Mouse (Mus musculus) activated CD4-positive, CD25-positive, alpha-beta regulatory T cell, adult 4 months (primary cell): Measurements from ENCODE around the gene Wasf2. TPM values are rescaled to one million over a fixed set of nuclear protein-coding genes. Genes with fewer than 3 reads are reported as not detected.

Experiments
- ATAC-seq: one replicate; pipeline ENCODE4 v1.8.0; 2017
- polyA plus RNA-seq, 2 experiments: library from polyadenylated mRNA; unstranded; fragments of 100-300 nt; shearing (Covaris generic); gene quantifications; one replicate each; pipeline ENCODE4 v1.2.1; 2017

Gene Wasf2
- polyA plus RNA-seq, 2 experiments from 2014 or later, result 83.0 to 104 TPM

DNA sequence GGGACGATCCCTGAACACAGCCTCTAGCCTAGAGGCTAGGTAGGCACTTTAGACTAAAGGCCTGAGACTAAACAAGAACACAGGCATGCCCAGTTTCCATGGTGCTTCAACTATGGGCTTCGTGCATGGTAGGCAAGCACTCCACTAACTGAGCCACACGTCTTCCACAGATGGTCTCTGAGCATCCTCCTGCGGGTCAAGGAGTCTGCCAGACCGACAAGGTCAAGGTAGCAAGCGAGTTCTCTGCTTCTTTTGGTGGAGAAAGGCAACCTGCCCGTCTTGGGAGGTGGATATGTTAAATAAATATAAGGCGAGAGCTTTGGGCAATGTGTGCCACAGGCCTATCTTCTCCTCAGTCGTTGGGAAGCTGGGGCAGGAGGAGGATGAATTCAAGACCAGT, 28.6 kb upstream of the Wasf2 start:
- no peak for ATAC-seq

DNA sequence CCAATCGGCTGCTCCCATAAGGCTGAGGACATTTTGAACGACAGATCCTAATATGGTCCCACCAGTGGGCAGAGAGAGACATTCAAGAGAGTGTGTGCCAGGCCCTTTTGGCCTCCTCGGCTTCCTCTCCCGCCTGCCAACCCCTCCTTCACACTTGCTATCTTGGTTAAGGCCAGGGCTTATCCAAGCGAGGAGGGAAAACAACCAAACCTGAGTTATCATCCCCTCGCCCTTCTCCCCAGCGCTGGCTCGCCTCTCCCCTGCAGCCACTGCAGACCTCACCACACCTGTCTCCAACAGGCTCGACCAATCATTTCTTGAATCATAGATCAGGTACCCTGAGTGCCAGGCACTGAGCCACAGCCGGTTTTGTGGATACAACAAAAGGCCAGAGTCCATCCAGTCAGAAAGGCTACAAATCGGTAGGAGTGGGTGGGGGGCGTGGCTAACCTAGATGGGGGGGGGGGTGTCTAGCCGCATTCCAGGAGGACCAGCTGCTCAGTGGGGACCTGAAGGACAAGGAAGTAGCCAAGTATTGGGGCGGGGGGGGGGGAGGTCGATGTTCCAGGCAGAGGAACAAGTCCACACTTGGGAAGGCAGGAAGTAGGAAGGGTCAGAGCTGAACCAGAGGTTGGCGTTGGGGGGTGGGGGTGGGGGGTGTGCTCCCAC, 26.6 kb upstream of the Wasf2 start:
- no peak for ATAC-seq

DNA sequence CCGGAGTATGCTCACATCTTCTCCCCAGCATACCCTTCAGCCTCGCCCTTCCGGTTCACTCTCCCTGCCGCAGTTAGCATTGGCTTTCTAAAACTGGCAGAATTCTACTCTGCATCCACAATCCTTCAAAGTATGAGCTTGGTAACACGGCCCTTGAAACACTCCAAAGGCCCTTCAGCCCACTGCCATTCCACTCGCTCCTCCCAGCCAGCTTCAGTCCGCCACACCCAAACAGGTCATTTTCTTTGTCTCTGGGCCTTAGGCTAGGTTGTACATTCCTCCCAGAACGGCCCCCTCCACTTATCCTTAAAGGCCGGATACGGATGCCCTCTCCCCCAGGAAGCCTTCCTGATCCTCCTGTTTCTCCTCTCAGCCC, 26.1 kb upstream of the Wasf2 start:
- no peak for ATAC-seq

DNA sequence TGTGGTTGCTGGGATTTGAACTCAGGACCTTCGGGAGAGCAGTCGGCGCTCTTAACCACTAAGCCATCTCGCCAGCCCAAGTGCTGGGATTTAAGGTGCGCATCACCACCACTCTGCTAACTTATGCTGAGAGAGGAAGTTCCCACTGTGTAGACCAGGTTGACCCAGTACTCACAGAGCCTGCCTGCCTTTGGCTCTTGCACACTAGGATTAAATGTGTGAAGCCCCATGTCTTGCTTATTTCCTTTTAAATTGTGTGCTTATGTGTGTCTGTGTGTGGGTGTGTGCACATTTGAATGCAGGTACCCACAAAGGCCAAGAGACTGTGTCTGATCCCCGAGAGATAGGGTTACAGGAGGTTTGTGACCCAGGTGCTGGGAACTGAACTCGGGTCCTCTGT, 23.6 kb upstream of the Wasf2 start:
- ATAC-seq, result no peak

DNA sequence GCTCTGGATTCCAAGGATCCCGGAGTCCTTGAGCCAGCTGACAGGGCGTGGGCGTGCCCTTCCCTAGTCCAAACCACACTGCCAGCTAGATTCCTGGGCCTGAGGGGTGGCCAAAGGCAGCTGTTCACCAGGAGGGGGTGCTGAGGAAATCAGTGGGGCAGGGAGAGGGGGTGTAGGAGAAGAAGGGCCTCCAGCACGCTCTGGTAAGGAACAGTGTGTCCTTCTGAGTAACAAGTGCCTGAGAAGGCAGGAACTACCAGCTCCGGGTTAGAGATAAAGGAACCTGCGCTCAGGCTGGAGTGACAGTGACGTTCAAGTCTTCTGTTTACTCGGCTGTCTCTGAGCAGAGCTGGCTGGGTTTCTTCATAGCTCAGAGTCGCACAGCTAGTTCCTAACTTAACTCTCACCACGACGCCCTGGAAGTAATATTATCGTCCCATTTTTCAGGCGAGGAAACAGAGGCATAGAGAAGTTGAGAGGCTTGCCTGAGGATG, 22.5 kb upstream of the Wasf2 start:
- no peak for ATAC-seq

DNA sequence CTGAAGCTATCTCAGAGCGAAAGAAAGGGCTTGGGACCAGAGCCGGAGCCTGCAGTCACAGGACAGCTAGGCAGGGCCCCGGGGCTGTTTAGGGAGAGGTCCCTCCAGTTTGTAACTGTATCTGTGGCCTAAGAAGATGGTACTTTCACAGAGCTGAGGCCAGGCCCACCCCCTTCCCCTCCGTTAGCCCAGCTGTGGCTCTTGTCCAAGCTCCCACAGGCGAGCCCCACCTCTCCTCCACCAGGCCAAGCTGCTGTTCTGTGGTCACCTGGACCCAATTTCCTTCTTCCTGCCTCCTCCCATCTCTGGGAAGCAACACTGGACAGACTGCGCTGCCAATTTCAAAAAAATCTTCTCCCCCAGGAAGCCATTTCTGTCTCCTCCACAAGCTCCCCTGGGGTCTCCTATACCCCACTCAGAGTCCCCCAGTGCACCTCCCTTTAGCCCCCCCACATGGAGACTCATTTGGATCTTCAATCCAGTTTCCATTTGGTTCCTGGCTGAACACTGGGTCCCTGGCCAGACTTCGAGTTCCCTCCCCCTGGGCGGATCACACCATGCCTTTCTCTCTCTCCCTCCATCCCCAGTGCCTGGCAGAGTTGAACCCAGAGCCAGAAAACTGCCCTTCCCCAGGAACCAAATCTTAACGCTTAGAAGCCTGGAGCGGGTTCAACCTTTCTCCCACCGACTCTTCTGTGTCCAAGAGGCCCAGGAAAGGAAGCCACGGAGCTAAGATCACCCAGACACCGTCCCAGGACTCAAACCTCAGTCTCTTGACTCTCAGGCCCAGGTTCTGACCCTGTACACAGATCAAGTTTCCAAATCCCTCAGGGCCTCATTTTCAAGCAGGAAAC, 21.6 kb upstream of the Wasf2 start:
- ATAC-seq, result no peak

DNA sequence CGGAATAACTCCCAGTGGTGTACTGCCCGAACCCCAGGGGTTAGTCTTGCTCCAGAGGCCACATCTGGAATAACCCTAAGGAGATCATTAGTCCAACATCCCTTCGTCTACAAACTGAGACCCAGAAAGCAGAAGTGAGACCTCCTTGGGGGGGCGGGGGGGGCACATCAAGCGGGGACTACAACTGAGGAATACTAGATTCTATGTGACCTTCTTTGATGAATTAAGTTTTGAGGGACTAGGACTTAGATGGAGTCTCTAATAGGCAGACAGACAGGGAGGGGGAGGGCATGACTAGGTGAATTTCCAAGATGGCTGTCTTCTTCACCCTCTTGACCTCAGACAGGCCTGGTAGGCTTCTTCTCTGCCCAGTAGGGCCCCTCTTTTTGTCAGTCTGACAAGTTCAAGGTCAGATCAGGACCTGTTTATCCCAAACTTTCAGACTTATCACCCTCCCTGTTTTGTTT, 20.9 kb upstream of the Wasf2 start:
- no peak for ATAC-seq

DNA sequence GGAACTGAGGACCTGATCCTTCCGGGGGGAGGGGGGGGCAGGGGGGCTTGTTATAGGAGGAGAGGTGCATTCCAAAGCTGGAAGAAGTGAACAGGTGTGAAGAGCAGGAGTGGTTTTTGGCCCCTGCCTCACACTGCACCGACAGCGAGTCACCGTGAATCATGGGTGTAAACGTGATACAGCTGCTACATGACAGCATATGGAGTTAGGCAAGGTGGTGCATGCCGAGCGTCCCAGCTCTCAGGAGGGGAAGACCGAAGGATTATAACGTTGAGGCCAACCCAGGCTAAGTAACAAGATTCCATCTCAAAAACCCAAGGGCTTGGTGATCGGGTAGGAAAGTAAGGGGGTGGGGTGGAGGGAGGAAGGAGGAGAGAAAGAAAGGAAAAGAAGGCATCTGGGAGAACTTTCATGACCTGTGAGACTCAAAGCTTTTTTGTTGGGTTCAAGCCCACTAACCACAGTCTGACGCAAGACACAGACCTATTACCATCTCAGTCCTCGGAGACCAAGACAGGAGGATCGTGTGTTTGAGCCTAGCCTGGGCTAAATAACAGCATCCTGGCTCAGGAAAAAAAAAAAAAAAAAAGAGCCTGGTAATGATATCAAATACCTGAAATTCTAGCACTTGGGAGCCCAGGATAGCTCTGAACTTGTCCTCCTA, 18.0 kb upstream of the Wasf2 start:
- no peak for ATAC-seq

DNA sequence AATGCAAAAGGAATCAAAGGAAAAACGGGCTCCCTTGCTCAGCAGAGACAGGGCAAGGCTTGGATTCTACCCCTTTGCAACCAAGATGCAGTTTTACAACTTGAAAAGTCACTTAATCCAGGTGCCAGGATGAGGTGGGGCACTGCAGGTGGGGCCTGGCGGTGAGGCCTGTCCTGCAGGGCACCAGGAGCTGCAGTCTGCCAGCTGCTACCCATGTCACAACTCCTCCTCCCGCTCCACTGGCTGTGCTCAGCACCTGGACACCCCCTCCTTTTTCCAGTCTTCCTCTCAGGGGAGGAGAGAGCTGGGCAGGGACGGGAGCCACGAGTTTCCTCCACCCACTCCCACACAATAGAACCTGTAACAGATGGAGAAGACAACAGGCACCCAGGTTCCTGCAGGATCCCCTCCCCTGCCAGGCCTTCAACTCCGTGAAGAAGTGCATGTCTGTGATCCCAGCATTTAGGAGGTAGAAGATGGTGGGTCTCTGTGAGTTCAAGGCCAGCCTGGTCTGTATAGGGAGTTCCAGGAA, 16.9 kb upstream of the Wasf2 start:
- ATAC-seq, result no peak

DNA sequence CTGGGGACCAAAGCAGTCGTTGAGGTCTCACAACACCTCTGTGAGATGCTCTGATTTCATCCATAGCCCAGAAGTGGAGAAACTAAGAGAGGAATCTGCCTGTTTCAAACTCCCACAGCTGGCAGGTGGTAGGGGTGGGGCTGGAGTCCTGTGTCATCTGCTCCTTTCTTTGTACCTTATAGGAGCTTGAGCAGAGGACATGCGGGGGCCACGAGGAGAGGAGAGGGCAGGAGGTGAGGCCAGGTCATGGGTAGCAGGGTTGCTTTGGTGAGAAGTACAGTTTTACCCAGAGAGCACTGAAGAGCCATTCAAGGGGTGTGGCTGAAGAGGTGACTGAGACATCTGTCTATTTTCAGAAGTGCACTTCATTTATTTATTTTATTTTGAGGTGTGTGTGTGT, 15.5 kb upstream of the Wasf2 start:
- no peak for ATAC-seq

DNA sequence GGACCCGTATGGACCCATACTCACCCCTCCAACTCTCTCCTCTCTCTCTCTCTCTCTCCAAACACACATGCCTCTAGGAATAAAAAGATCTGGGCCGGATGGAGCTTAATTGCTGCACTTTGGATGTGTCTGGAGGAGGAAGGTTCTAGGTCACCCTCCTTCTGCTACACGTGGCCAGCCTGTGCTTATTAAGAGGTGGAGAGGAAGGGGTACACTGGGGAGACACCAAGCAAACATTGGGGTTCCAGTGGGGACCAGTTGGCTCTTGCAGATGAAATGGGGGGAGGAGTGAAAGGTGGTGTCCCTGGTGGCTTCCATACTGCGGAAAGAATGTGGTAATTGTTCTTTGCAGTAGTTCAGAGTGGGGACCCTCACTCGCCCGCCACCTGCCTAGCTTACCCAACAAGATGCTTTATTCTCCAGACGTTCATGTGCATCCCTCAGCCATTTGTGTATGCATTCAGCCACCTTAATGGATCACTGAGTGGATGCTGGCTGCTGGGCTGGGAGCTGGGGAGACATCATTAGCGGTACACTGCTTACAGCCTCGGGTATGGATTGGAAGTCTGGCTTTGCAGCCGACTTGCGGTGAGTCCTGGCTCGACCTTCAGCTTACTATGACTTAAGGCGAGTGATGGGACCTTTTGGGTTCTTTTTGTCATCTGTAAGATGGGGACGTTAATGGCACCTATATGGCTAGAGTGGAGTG, 14.4 kb upstream of the Wasf2 start:
- no peak for ATAC-seq

DNA sequence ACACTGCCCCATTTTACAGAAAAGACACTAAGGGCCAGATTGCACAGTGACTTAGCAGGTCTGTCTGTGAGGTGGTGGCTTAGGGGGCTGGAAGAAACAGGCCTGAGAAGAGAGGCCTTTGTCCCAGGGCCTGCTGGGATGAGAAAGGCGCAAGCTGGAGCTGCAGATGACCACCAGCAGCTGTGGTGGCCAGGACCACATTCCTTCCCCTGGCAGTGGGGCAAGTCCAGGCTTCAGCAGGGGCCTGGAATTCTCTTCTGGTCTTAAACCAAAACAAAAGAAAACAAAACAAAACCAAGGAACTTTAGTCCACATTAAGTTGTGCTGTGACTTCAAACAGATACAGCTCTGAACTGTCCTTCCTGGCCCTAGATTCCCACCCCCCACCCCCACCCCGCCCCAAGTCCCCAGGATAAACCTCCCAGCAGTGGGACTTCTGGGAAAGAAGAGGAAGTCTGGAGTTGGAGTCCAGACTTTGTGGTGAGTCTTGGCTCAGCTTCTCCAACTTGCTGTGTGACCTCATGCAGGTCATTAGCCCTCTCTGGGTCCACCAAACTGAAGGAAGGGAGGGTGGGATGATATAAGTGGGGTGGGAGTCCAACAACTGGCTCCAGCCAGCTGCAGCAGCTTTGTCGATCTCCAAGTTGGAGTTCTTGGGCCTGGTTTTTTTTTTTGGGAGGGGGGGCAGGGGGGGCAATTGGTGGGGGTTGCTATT, 13.4 kb upstream of the Wasf2 start:
- no peak for ATAC-seq

DNA sequence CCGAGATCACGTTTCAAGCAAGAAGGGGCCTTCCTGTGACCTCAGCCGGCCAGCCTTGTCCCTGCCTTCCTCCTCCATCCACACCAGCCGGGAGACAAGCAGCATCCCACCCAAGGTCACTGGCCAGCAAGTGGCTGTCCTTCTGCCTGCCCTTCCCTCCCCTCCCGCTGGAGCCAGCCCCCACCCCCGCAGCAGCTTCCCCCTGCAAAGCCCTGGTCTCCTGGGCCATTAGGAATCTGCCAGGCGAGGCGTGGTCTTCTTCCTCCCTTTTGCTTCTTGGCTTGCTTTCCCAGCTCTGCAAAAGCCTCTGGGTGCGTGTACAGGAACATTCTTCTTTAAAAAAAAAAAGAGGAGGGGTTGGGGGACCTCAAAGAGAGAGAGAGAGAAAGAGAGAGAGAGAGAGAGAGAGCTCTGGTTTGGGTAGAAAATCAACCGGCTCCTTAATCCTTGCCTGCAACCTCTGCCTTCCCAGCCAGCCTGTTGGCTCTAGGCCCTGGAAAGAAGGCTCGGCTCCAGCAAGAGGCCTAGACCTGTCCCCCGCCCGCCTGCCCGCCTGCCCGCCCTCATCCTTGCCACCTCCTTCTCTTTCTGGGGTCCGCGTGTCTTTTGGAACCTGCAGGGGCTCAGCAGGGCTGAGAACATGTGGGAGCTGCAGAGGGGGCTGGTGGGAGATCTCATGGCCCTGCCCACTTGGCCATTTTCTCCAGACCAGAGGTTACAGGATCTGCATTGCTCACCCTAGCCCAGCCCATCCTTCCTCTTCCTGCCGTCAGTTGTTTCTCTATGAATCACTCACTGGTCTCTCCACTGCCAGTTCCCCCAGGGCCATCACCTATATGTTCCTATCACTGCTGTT, 12.5 kb upstream of the Wasf2 start:
- ATAC-seq, result no peak

DNA sequence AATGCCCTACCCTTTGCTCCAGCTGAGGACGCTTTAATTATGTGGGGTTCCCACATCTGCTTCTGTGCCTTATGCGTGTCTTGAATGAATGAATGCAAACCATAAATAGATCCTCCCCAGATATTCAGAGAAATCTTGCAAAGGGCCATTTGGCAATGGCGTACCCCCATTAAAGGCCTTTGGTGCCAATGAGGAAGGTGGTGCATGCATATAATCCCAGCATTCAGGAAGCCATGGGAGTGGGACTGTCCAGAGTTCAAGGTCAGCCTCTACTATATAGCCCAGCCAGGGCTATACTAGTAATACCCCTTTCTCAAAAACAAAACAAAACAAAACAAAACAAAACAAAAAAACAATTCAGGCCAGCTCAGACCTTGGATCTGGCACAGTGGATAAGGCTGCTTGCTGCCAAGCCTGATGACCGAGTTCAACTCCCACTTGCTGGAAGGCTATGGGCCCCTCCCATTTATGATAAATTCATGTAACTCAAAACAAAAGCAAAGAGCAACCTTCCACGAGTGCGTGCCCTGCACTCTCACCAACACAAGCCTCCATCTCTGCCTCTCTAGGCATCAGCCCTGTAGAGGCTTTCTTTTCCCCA, 11.4 kb upstream of the Wasf2 start:
- ATAC-seq, result no peak

DNA sequence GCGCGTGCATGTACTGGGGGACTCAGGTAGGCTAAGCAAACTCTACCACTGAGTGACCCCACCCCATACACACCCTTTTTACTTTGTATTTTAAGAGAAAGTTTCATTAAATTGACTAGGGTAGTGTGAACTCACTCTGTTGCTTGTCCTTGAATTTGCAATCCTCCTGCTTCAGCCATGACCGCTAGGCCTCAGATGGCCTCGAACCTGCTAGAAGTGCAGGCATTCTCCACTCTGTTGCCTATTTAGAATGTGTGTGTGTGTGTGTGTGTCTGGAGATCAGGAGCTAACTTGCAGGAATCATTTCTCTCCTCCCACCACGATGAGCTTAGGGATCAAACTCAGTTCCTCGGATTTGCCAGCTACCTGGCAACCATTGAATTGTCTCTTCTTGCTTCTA, 10.7 kb upstream of the Wasf2 start:
- ATAC-seq, result no peak

DNA sequence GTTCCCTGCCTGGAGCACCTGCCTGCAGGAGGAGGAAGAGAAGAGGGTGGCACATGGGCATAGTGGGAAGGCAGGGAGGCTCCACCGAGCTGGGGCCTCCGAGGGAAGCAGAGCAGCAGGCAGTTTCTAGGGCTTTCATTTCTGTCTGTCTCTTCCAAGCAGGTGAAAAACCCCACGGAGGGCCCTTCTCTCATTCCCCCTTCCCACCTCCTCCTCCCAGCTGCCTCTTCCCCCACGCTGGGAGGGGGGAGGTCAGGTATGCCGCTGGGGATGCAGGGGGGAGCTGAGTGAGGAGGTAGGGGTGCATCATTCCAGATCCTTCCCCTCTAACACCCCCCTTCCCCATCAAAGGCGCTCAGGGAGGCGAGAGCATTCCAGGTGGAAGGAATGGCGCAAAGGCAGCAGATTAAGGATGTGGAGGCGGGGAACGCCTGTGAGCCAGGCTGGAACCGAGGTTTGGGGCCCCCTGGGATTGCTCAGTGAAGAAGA, 9.4 kb upstream of the Wasf2 start:
- ATAC-seq, result no peak

DNA sequence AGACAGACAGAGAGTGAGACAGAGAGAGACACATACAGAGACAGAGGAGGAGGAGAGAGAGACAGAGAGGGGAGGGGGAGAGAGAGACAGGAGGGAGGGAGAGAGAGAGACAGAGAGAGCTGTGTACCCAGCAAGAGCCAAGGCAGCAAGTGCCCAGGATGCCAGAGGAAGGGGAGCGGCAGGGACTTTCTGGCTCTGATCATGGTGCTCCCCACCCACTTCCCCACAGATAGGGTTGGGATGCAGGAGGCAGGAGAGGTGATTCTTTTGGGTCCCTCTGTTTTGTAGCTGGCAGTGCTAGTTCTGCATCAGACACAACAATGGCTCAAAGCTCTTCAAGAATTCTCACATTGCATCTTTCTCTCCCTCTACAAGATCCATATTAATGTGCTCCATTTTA, 8.9 kb upstream of the Wasf2 start:
- ATAC-seq, result no peak

DNA sequence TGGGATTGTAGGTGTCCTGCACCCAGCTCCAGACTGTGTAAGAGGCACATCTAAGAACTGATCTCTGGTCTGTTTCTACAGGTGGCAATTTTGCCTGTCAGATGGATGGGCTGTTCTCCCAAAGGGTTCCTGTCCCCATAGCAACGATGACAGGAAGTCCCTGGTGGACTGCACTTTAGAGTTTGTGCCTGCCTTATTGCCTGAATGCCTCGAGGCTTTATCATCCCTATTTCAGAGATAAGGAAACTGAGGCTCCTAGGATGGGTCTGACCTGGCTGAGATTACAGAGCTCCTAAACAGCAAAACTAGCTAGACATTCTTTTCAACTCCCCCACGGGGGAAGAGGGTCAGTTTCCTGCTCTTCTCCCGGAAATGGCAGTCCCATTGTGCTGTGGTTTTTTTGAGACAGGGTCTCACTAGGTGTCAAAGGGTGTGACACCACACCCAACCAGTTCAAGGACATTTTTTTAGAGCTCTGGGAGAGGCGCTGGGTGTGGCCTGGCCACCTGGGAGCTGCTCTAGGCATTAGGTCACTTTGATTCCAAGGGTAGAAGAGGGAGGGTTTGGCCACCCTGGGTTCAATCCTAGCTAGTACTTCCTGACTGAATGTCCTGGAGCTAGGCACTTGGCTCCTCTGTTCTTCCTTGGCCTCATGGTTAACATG, 8.2 kb upstream of the Wasf2 start:
- ATAC-seq, result no peak

DNA sequence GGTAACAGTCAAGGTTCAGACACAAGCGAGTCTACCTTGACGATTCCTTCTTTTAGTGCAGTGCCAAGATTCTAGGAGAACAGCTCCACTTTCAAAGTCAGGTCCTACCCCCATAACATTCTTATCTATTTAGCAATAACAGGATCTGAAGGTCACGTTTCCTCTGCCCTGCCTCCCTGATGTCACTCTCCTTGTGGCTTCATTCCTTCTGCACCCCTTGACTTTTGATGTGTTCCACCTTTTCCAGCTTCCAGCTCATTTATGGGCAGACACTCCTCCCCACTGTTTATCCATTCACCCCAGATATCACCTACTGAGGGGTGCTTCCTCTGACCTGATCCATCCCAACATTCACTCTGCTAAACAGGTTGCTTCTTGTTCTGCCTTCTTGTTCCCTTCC, 3.2 kb upstream of the Wasf2 start:
- ATAC-seq, result no peak

DNA sequence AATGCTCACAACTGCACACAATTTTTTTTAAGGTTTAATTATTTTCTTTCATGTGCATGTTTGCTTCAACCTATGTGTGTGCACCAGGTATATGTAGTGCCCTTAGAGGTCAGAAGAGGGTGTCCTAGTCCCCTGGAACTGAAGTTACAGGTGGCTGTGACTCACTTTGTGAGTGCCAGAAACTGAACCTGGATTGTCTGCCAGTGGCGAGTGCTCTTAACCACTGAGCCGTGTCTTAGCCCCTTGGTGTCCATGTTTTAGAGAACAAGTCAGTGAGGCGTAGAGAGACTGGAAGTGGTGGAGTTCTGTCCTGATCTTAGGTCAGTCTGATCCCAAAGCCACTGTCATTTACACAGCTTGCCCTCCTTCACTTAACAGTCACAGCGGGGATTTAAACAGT, 2.4 kb upstream of the Wasf2 start:
- no peak for ATAC-seq
